Mouse (Mus musculus) inflammation-experienced regulatory T-cells, adult 16 weeks (primary cell): ENCODE results near the gene Serinc1. TPM values are rescaled to one million over a fixed set of nuclear protein-coding genes. Genes with fewer than 3 reads are reported as not detected.

Experiments
- polyA plus RNA-seq: library from polyadenylated mRNA; unstranded; fragments of 100-300 nt; shearing (Covaris generic); gene quantifications from one replicate; pipeline ENCODE4 v1.2.1, GENCODE M21; 2017

Serinc1 gene
- polyA plus RNA-seq: 131 TPM

DNA sequence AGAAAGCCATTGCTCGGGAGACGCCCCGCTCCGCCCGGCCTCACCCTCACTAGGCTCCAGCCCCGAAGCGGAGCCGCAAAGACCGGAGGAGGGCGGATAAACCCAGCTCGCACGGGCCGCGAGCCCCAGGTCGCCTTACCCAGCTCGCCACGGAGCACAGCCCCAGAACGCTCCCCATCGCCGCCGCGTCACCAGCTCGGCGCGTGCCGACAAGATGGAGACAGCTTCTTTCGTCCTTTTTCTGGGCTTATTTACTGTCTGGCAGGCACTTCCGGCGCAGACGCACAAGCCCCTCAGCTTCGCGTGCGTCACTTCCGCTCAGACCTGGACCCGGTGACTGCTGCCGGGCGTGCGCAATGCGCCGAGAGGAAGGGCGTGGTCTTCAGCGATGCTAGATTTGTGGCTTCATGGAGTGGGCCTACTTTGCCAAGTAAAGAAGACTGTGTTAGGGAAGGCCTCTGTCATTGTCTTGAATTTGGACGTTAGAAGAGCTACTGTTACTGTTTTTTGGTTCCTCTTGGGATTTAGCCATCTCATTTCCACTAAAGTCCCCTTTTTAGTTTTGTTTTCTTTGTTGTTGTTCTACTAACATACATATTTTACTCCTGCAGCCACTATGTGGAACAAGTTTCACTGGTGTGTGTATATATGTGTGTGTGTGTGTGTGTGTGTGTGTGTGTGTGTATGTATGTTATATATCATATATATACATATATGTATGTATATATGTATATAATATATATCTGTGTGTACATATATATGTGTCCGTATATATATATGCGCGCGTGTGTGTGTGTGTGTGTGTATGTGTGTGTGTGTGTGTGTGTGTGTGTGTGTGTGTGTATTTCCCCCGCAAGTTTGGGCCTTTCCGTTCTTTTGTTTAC, at the start of gene Serinc1:
TSS of gene Serinc1 (minus strand) at position 313 of the 884 bp plus-strand sequence.

DNA sequence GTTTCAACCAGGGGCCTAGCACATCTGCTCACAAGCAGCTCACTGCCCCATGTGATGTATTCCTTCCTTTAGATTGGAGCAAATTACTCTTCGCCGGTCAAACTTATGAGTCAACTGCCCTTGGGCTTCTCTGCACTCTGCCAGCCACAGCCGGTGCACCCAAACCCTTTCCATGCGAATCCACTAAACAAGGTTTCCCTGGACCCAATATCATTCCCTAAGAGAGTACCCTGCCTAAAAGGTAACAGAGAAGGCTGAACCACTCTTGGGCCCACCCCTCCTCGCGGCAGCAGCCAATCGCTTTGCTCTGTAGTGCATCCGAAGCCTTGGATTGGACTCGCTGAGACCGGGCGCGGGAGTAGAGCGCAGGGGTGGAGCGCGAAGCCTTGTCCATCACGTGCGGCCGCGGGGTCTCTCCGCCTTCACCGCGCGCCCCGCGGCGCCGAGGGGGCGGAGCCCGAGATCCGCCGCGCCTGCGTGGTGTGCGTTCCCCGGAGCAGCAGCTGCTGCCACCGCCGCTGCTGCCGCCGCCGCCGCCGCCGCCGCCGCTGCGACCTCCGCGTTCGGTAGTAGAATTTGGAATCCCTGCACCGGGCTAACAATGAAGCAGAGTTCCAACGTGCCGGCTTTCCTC, 46.3 kb downstream of the Serinc1 start, which contains the start of gene Hsf2:
TSS of gene Hsf2 (plus strand) at position 478 of the 634 bp plus-strand sequence.

Other genes starting within 250 kb of the Serinc1 start
- gene Hsf2, start 46.1 kb downstream of the Serinc1 start, polyA plus RNA-seq: 4.3 TPM
- gene Pkib, start 99.5 kb upstream of the Serinc1 start, polyA plus RNA-seq: 0.89 TPM